Mouse (Mus musculus) midbrain, embryonic 12.5 days (tissue): ENCODE results near the gene Lrrc8d. TPM values are rescaled to one million over a fixed set of nuclear protein-coding genes. Genes with fewer than 3 reads are reported as not detected.
"Not testable (repeated sequence)": the region's sequence is repeated elsewhere in the genome, so short reads cannot be mapped to it uniquely, and the experiment has no call there.

Source experiments
- ATAC-seq: fragments of 200-750 bp; cut with Nextera tagmentation; 2 replicates; pipeline ENCODE4 v1.8.0; 2017; ENCODE audit warnings: low read depth, moderate TSS enrichment, moderate library complexity; ENCODE audit not compliant: low FRiP score
- H3K27ac ChIP-seq: fragments of 300-500 bp; sonication (generic); replicated peaks from 2 replicates; pipeline ENCODE4 v1.5.1; 2016; ENCODE audit warnings: mild to moderate bottlenecking
- H3K27me3 ChIP-seq: fragments of 300-500 bp; sonication (generic); 2 replicates; pipeline ENCODE4 v1.6.1; 2016; ENCODE audit warnings: mild to moderate bottlenecking
- H3K36me3 ChIP-seq: fragments of 300-500 bp; sonication (generic); 2 replicates; pipeline ENCODE4 v1.6.1; 2016
- H3K4me1 ChIP-seq: fragments of 300-500 bp; sonication (generic); 2 replicates; pipeline ENCODE4 v1.6.1; 2016
- H3K4me2 ChIP-seq: fragments of 300-500 bp; sonication (generic); replicated peaks from 2 replicates; pipeline ENCODE4 v1.6.1; 2016; ENCODE audit warnings: mild to moderate bottlenecking, moderate library complexity
- H3K4me3 ChIP-seq: fragments of 300-500 bp; sonication (generic); 2 replicates; pipeline ENCODE4 v1.5.1; 2016; ENCODE audit warnings: mild to moderate bottlenecking
- H3K9ac ChIP-seq: fragments of 300-500 bp; sonication (generic); replicated peaks from 2 replicates; pipeline ENCODE4 v1.6.1; 2016; ENCODE audit warnings: mild to moderate bottlenecking, moderate library complexity
- H3K9me3 ChIP-seq: fragments of 300-500 bp; sonication (generic); 2 replicates; pipeline ENCODE4 v1.6.1; 2016; ENCODE audit warnings: mild to moderate bottlenecking
- WGBS: fragments of 180-500 bp; shearing (Covaris S2); methylation state at CpG from one replicate; pipeline ENCODE4 v1.1.7; 2016; 5-methylcytosine and 5-hydroxymethylcytosine counted together
- polyA plus RNA-seq: library from polyadenylated mRNA; unstranded; fragments of >200 nt; fragmentation: Nextera tagmentation; extraction: Ambion mirVana; gene quantifications from 2 replicates; pipeline ENCODE4 v1.2.1, GENCODE M21; 2016

The Lrrc8d gene
- polyA plus RNA-seq, 1 experiment from 2014 or later, result 34.7 TPM

DNA sequence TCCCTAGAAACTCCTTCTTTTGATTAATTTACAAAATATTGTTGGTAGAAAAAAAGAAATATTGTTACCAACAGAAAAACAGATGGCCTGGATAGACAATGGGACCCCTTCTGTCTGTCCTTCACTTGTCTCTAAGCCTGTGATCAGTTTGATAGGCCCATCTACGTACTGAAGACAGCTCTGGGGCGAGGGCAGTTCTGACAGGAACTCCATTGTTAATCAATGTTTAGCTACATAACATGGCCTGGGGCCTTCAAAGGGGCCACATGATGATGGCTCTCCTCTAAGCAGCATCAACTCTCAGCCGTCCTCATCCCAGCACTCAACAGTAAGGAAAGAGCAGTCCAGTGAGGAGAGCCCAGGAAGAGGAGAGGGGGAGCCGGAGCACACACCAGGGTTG, 27.4 kb upstream of the Lrrc8d start:
- Histone ChIP-seq H3K4me2 (no peak overlapping the region), H3K36me3 (no peaks in the 10 kb centered on the region), H3K9ac (no peak overlapping the region), H3K4me3 (no peak overlapping the region), H3K9me3 (no peaks in the 10 kb centered on the region), H3K4me1 (no peaks in the 10 kb centered on the region), H3K27ac (no peak overlapping the region), H3K27me3 (no peaks in the 10 kb centered on the region)
- WGBS, result 64% methylated on average over 4 of the region's 4 CpGs
- no peak for ATAC-seq

DNA sequence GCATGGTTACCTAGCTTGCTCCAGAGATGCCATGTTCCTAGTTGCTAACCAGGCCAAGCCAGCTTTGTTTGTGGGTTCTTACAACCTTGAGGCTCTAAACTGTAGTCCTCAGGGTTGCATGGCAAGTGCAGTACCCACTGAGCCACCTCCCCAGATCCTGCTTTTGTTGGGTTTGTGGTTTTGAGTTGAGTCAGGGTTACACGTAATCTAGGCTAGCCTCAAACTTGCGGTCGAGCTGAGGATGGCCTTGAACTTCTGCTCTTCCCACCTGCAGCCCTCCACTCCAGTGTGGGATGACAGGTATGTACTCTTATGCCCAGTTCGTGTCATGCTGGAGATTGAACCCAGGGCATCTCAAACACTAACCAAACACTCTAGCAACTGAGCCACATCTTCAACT, 24.3 kb upstream of the Lrrc8d start:
- Histone ChIP-seq H3K4me2 (no peak overlapping the region), H3K4me3 (no peak overlapping the region), H3K4me1 (peaks cover 8% of the 10 kb centered on the region), H3K9me3 (no peaks in the 10 kb centered on the region), H3K9ac (no peak overlapping the region), H3K27ac (no peak overlapping the region), H3K27me3 (no peaks in the 10 kb centered on the region), H3K36me3 (no peaks in the 10 kb centered on the region)
- WGBS, result 91% methylated on average over 4 of the region's 4 CpGs
- no peak for ATAC-seq

DNA sequence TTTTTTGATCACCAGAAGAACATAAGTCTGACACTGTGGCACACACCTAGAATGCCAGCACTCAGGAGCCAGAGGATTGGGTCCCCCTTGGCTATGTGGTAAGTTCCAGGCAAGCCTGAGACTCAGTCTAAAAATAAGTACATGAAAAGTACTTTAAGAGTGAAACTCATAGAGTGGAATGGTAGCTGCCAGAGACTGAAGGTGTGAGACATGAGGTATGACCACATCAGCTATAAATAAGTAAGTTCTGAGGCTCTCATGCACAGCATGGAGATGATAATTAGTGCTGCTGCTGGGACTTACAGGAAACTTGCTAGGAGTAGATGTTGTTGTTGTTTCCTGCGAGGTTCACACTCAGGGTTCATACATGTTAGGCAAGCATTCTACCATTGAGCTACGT, 22.7 kb upstream of the Lrrc8d start:
- H3K4me1 ChIP-seq, result peaks cover 9% of the 10 kb centered on the region
- ATAC-seq, result no peak
- no peaks in the 10 kb centered on the region for H3K9me3 ChIP-seq
- H3K4me3 ChIP-seq, result no peak overlapping the region
- no peaks in the 10 kb centered on the region for H3K27me3 ChIP-seq
- H3K36me3 ChIP-seq, result no peaks in the 10 kb centered on the region
- H3K27ac ChIP-seq, result no peak overlapping the region
- WGBS, result 90% methylated on average over 2 of the region's 2 CpGs
- H3K9ac ChIP-seq, result no peak overlapping the region
- no peak overlapping the region for H3K4me2 ChIP-seq

DNA sequence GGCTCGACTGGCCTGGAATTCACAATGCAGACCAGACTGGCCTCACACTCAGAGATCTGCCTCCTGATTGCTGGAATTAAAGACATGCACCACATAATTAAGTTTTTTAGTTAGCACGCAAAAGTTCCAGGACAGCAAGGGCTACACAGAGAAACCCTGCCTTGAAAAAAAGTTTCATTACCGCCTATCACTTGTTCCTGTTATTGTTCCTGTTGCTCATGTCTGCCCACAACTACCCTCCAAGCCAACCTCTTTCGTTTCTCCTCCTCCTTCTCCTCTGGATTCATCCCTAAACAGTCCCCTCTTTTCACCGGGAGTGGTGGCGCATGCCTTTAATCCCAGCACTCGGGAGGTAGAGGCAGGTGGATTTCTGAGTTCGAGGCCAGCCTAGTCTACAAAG, 21.5 kb upstream of the Lrrc8d start:
- no peaks in the 10 kb centered on the region for H3K36me3 ChIP-seq
- no peak overlapping the region for H3K27ac ChIP-seq
- no peaks in the 10 kb centered on the region for H3K9me3 ChIP-seq
- H3K9ac ChIP-seq, result no peak overlapping the region
- H3K27me3 ChIP-seq, result no peaks in the 10 kb centered on the region
- WGBS, result 88% methylated on average over 8 of the region's 8 CpGs
- no peak overlapping the region for H3K4me2 ChIP-seq
- no peak overlapping the region for H3K4me3 ChIP-seq
- ATAC-seq, result no peak
- peaks cover 14% of the 10 kb centered on the region for H3K4me1 ChIP-seq

DNA sequence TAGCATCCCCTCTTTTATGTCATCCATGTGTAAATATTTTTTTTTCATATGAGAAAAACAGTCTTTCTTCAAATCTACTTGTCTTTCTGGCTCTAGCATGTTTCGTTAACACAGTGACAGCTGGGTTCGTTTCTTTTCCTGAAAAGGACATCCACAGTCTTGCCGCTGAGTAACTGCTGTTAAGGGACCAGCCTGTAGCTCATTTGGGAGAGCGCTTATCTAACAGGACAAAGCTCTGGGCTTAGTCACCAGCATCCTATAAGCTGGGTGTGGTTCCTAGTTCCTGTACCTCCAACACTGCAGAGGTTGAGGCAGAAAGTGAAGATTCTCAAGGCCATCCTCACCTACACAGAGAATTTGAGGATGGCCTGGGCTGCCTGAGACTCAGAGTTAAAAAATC, 20.5 kb upstream of the Lrrc8d start:
- Histone ChIP-seq H3K9ac (no peak overlapping the region), H3K27ac (no peak overlapping the region), H3K4me3 (no peak overlapping the region), H3K4me1 (peaks cover 18% of the 10 kb centered on the region), H3K9me3 (no peaks in the 10 kb centered on the region), H3K27me3 (no peaks in the 10 kb centered on the region), H3K36me3 (no peaks in the 10 kb centered on the region), H3K4me2 (no peak overlapping the region)
- WGBS, result 78% methylated on average over 4 of the region's 4 CpGs
- no peak for ATAC-seq

DNA sequence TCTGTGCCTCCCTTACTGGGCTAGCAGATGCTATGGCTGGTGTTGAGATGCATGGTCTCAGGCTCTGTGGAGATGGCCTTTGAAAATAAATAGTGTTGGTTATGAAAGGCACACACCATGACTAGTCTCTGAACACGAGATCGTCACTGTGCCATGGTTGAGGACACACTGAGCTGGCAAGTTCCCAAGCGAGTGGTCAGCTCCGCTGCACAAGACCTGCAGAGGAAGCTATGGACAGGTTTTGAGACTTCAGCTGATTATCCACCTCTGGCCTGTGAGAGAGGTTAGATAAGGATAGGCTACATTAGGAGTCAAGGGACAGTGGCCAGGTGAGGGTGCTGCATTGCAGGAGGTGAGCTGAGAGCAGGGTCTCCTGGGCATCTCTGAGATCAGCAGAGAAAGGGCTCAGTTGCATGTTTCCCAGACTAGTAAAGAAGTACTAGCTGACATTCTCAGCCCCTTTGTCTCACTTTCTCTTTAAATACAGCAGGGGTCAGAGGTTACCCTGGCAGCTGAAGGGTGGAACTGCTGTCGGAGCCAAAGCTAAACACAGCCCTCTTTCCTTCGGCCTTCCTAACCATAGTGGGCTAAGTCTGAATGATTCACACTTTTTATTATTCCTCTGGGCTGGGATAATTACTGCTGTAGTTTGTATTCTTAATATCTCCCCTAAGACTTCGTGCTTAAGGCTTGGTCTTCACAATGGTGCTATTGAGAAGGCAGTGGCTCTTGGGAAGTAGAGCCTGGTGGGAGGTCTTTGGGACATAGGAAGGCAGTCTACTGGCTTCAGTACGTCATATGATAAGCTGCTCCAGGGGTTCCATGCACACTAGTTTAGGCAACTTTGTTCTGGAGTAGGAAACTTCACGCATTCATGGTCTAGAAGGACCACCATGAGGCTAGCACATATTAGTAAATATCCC, 19.6 kb upstream of the Lrrc8d start:
- ATAC-seq, result no peak
- Histone ChIP-seq H3K9ac (no peak overlapping the region), H3K27me3 (no peaks in the 10 kb centered on the region), H3K4me1 (peaks cover 20% of the 10 kb centered on the region), H3K36me3 (no peaks in the 10 kb centered on the region), H3K27ac (no peak overlapping the region), H3K4me2 (no peak overlapping the region), H3K4me3 (no peak overlapping the region), H3K9me3 (no peaks in the 10 kb centered on the region)
- 45% methylated on average over 9 of the region's 9 CpGs for WGBS

DNA sequence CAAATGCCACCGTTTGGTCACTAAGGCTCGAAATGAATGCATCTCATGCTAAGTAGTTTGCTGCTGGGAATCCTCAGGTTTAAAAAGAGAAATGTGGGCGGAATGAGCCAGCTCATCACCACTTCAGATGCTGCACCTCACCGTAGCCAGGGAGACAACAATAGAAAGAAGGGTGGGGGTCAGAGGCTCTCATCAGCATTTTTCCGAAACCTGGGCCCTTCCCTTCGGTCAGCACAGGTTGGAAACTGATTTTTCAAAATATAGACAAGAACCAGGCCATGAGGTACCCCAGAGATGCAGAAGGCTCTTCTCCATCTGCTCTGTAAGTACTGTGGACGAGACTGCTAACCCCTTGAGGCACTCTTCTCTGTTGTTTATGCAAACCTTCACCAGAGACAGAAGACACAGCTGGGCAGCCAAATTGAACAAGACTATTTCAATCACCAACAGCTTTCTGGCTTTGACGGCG, 17.6 kb upstream of the Lrrc8d start:
- H3K27ac ChIP-seq, result no peak overlapping the region; the same call in 1 of the 2 replicates

DNA sequence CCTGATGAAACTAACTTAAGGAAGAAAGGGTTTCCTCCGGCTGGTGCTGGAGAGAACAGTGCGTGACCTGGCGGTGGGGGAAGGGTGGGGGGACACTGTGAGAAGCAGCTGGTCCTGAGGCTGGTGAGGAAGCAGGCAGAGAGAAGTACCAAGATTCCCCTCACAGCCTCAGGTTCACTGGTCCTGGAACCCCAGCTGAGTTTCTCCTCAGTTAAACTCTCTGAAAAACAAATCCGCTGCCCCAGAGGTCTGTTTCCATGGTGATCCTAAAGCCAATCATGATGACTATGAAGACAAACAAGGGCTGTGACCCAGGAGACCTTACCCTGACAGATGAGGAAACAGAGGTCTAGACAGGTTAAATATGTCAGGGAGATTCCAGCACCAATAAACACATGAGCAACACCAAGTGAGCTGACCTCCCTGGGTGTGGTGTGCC, 15.8 kb upstream of the Lrrc8d start:
- Histone ChIP-seq H3K9ac (no peak overlapping the region), H3K9me3 (no peaks in the 10 kb centered on the region), H3K27ac (no peak overlapping the region), H3K36me3 (no peaks in the 10 kb centered on the region), H3K27me3 (no peaks in the 10 kb centered on the region; the same call in 1 of the 2 replicates), H3K4me2 (no peak overlapping the region), H3K4me1 (peaks cover 20% of the 10 kb centered on the region), H3K4me3 (no peak overlapping the region)
- 19% methylated on average over 4 of the region's 4 CpGs for WGBS
- no peak for ATAC-seq

More for the DNA sequence above, 17.6 kb upstream of the Lrrc8d start:
- 64% methylated on average over 9 of the region's 9 CpGs for WGBS
- no peaks in the 10 kb centered on the region for H3K36me3 ChIP-seq
- H3K9ac ChIP-seq, result no peak overlapping the region
- H3K4me3 ChIP-seq, result no peak overlapping the region
- H3K4me1 ChIP-seq, result peaks cover 20% of the 10 kb centered on the region
- ATAC-seq, result no peak
- no peak overlapping the region for H3K4me2 ChIP-seq
- no peaks in the 10 kb centered on the region for H3K9me3 ChIP-seq
- H3K27me3 ChIP-seq, result no peaks in the 10 kb centered on the region; the same call in 1 of the 2 replicates

DNA sequence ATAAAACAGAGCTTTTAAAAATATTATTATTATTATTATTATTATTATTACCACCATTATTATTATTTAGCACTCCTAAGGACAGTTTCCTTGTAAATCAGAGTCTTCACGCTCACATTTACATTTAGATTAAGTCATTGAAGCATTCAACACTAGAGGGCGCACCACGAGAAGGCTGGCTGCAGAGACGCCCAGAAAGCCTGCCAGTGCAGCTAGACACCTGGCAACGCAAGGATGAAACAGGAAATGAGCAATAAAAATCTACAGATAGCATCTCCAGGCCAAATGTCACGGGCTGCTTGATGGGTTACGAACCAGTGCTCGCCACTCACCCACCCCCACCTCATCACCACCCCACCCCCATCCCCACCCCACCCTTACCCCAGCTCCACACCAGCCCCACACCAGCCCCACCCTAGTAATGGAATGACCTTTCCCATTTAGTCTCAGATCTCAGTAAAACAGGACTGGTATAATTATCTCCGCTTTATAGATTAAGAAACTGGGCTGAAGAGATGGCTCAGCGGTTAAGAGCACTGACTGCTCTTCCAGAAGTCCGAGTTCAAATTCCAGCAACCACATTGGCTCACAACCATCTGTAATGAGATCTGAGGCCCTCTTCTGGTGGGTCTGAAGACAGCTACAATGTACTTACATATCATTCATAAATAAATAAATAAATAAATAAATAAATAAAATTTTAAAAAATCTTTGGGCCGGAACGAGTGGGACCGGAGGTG, 14.7 kb upstream of the Lrrc8d start:
- Histone ChIP-seq H3K36me3 (no peaks in the 10 kb centered on the region), H3K27me3 (no peaks in the 10 kb centered on the region; the same call in 1 of the 2 replicates), H3K4me3 (no peak overlapping the region), H3K9me3 (no peaks in the 10 kb centered on the region), H3K9ac (no peak overlapping the region), H3K4me1 (peaks cover 17% of the 10 kb centered on the region), H3K27ac (no peak overlapping the region), H3K4me2 (0 out of 2 replicates have a peak overlapping the region, but pooled peaks have one; percentile 17)
- 35% methylated on average over 14 of the region's 14 CpGs for WGBS
- peak; percentile 52 for ATAC-seq

DNA sequence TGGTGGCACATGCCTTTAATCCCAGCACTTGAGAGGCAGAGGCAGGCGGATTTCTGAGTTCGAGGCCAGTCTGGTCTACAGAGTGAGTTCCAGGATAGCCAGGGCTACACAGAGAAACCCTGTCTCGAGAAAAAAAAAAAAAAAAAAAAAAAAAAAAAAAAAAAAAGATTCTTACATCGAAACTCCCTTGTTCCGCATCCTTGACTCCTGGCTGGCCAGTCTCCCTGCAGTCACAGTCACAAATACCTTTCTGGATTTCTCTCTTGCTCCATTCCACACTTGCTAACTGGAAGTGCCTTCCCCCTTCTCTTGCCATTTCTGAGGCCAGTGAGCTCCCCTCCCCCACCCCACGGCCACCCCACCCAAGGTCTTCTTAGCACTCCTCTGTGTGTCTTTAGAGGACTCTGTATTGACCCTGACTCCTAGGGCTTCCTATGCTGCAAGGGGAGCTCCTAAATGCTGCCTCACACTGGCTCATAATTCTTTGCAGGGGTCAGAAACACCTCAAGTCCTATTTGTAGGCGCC, 13.9 kb upstream of the Lrrc8d start:
- peaks cover 11% of the 10 kb centered on the region for H3K4me1 ChIP-seq
- H3K27ac ChIP-seq, H3K9me3 ChIP-seq, H3K27me3 ChIP-seq, H3K36me3 ChIP-seq, ATAC-seq, H3K4me2 ChIP-seq, H3K9ac ChIP-seq, H3K4me3 ChIP-seq: not testable (repeated sequence)
- 83% methylated on average over 7 of the region's 7 CpGs for WGBS

DNA sequence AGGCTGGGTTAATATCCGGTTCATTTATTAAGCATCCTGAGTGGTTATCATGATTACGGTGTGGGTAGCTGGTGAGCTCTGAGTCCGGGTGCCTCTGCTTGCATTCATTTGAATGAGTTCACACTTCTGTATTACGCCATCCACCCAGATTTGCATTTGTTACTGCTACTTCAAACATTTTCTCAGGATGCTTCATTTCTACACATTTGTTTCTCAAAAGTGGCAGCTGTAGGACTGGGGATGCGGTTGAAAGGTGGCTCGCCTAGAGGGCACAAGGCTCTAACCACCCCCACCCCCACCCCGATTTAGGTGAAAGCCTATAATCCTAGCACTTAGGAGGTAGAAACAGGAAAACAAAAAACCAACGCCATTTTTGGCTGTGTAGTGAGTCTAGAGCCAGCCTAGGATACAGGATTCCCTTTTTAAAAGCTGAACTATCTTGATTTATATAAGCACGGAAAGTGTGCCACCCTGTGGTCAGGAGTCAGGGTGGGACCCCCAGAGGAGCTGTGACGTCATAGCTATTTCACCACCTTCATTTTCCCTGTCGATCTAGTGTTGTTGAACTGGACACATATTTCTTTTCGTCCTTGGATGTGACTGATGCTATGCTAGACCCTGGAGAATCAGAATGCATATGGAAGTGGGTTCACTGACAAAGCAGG, 13.3 kb upstream of the Lrrc8d start:
- Histone ChIP-seq H3K27ac (no peak overlapping the region), H3K9me3 (no peaks in the 10 kb centered on the region), H3K4me1 (peaks cover 11% of the 10 kb centered on the region), H3K36me3 (no peaks in the 10 kb centered on the region), H3K9ac (no peak overlapping the region), H3K27me3 (no peaks in the 10 kb centered on the region; the same call in 1 of the 2 replicates), H3K4me3 (no peak overlapping the region), H3K4me2 (no peak overlapping the region)
- ATAC-seq, result no peak
- WGBS, result 66% methylated on average over 12 of the region's 12 CpGs
